Mouse (Mus musculus) cerebellum, adult 2 months (tissue): ENCODE data around the gene Ccnd1.

Experiments
- CTCF ChIP-seq: fragments of 200-500 bp; IDR thresholded peaks from 2 replicates; pipeline ENCODE4 v1.5.1; 2011; ENCODE audit warnings: low read depth, mild to moderate bottlenecking, control low read depth, low read length, moderate library complexity, borderline replicate concordance; ENCODE audit not compliant: insufficient read depth
- POLR2A ChIP-seq: fragments of 200-500 bp; IDR thresholded peaks from 2 replicates; pipeline ENCODE4 v1.6.1; 2011; ENCODE audit warnings: low read length, control low read depth, borderline replicate concordance; ENCODE audit not compliant: insufficient read depth

DNA sequence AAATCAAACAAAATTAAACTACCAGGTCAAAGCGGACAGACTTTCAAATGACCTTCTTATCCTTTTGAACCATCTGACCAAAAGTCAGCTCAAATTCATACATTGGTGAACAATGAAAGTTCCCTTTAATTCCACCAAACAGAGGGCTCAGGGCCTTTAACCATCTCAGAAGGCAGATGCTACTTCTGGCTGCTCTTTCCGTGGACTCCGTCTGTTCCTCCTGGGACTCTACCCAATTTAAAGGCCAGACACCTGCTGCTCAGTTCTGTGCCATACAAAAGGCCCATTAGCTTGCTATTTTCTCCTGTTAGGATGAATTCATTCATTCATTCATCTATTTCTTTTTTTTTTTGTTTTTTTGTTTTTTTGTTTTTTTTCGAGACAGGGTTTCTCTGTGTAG is 26.8 kb downstream of the Ccnd1 start:
- TF ChIP-seq POLR2A (no peak), CTCF (no peak)
